Mouse (Mus musculus): ENCODE measurements around the gene Casp1.

DNA sequence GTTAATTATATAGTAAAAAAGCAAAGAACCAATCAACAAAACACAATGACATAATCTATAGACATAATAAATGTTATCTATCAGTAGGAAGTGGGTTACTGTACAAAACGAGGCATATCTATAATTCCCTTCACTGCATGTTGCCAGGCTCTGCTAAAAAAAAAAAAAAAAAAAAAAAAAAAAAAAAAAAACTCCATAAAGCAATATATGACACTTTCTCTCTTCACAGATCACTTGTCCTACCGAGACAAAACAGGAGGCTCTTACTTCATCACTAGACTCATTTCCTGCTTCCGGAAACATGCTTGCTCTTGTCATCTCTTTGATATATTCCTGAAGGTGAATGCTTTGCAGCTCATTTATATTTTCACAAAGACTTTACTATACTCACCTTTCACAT, 29.9 kb downstream of the Casp1 start:
- TF ChIP-seq CTCF (IDR thresholded peaks at IDR 0.05; ENCODE audit: low read depth, low read length) (no peak), POLR2A (IDR thresholded peaks at IDR 0.05; ENCODE audit: extremely low read depth, insufficient read depth, low read length) (no peak)

Data from liver, adult 2 months (tissue).